Mouse (Mus musculus) megakaryocyte, embryonic 14.5 days (primary cell): ENCODE results near the gene Zscan21.

Experiments used
- FLI1 ChIP-seq: IDR thresholded peaks from 2 replicates; pipeline ENCODE4 v1.6.1; 2012; ENCODE audit warnings: low read length, inconsistent platforms, mixed read lengths
- GATA1 ChIP-seq: IDR thresholded peaks from 3 replicates; pipeline ENCODE4 v1.6.1; 2012; ENCODE audit warnings: mixed read lengths, low read length, inconsistent platforms, borderline replicate concordance

GRCm38 (mm10) chr5:138160224-138160762 lies 43.6 kb downstream of the Zscan21 start:
- TF ChIP-seq GATA1: no peak
- TF ChIP-seq FLI1: no peak
